10 mouse cellular contexts compared by ENCODE assay signal in genomic region chr6:73428618-73429336, GRCm38 (mm10). TPM values are rescaled to one million over a fixed set of nuclear protein-coding genes. Genes with fewer than 3 reads are reported as not detected.
A peak's percentile ranks its signal among the peaks of the same experiment; 100 is the strongest.
DNase-seq lines count a peak whose midpoint lies in the region; ATAC-seq lines count a peak whose summit lies in the region.
"Had no signal": no experiment of that assay in that cellular context is flagged by ENCODE, and none has a peak within 500 bp of the region (broad histone marks: within the 10 kb centered on the region; RNA-seq: fewer than 3 reads in every experiment).

No protein-coding gene starts in this region.

- peak; percentile 2 for DNase-seq in adrenal gland, postnatal 10 days
- no peak for DNase-seq in adrenal gland, adult 18-20 months (ENCODE audit: low spot score in 2 of 2)
- peak; percentile 2 for DNase-seq in 3134 (ENCODE audit: extremely low read depth, insufficient read length, low spot score)
- DNase-seq in gastrocnemius, postnatal 36 days: no peak
- DNase-seq in left cerebral cortex, adult 8-10 months (ENCODE audit: low spot score in 2 of 2): no peak
- DNase-seq in left cerebral cortex, adult 9 months (ENCODE audit: low spot score in 2 of 2): no peak

- H3K9ac ChIP-seq in embryonic facial prominence, embryonic 13.5 days: no peak overlapping the region
- H3K9ac ChIP-seq in limb, embryonic 12.5 days (replicated peaks): no peak overlapping the region

- ATAC-seq in embryonic facial prominence, embryonic 13.5 days (ENCODE audit: insufficient number of reproducible peaks, insufficient read depth, low FRiP score, low TSS enrichment, low read depth): no peak; the same call in 1 of the 2 replicates
- 0 out of 2 replicates have a peak, but pooled peaks have one; percentile 58 for ATAC-seq in limb, embryonic 12.5 days (ENCODE audit: insufficient number of reproducible peaks, insufficient read depth, low FRiP score, low TSS enrichment, low read depth)

- peaks cover 13% of the 10 kb centered on the region for H3K4me1 ChIP-seq in embryonic facial prominence, embryonic 13.5 days
- peaks cover 23% of the 10 kb centered on the region for H3K4me1 ChIP-seq in limb, embryonic 12.5 days (replicated peaks)

- intact Hi-C loops in gastrocnemius, postnatal 36 days (cut with DNase I): no loop called here

- WGBS in embryonic facial prominence, embryonic 13.5 days: 23% methylated on average over 14 of the region's 14 CpGs
- WGBS in limb, embryonic 12.5 days: 21% methylated on average over 14 of the region's 14 CpGs

- no peaks in the 10 kb centered on the region for H3K27me3 ChIP-seq in embryonic facial prominence, embryonic 13.5 days
- H3K27me3 ChIP-seq in limb, embryonic 12.5 days: no peaks in the 10 kb centered on the region

- H3K4me3 ChIP-seq in embryonic facial prominence, embryonic 13.5 days: no peak overlapping the region
- 0 out of 2 replicates have a peak overlapping the region, but pooled peaks have one; percentile 18 for H3K4me3 ChIP-seq in limb, embryonic 12.5 days (replicated peaks)

- 0 out of 2 replicates have a peak overlapping the region, but pooled peaks have one; percentile 60 for H3K27ac ChIP-seq in embryonic facial prominence, embryonic 13.5 days
- peak overlapping the region; percentile 59; the same call in 1 of the 2 replicates for H3K27ac ChIP-seq in limb, embryonic 12.5 days

- H3K4me2 ChIP-seq in embryonic facial prominence, embryonic 13.5 days: peak overlapping the region; percentile 43
- H3K4me2 ChIP-seq in limb, embryonic 12.5 days: peak overlapping the region; percentile 48

- H3K36me3 ChIP-seq in embryonic facial prominence, embryonic 13.5 days: no peaks in the 10 kb centered on the region
- no peaks in the 10 kb centered on the region for H3K36me3 ChIP-seq in limb, embryonic 12.5 days

- no peaks in the 10 kb centered on the region for H3K9me3 ChIP-seq in embryonic facial prominence, embryonic 13.5 days
- H3K9me3 ChIP-seq in limb, embryonic 12.5 days: no peaks in the 10 kb centered on the region

RNA-seq across cellular contexts. Expression of gene 4931417E11Rik, which starts 40.7 kb away (rescaled TPM):
- total RNA-seq in adrenal gland, postnatal 10 days (2021): not detected
- total RNA-seq in adrenal gland, adult 18-20 months (2021): not detected
- polyA plus RNA-seq in embryonic facial prominence, embryonic 13.5 days (2015; fragmentation: Nextera tagmentation; extraction: Ambion mirVana): not detected in 2 replicates
- polyA plus RNA-seq in limb, embryonic 12.5 days (2016; fragmentation: Nextera tagmentation; extraction: Ambion mirVana): not detected in 2 replicates
- not detected for total RNA-seq in gastrocnemius, postnatal 36 days (2021)
- not detected for total RNA-seq in left cerebral cortex, adult 8-10 months (2022)
- total RNA-seq: hematopoietic stem cell, adult 5-6 weeks; left cerebral cortex, postnatal 14 days had no signal

Comparison
In these comparisons a context has a peak if more than half of its experiments do, and no peak if none do; other contexts are left out.
1. DNase-seq: peak in adrenal gland, postnatal 10 days (single experiment) and 3134 (single experiment); none in adrenal gland, adult 18-20 months (0 of 2), gastrocnemius, postnatal 36 days (0 of 2), left cerebral cortex, adult 8-10 months (0 of 2) and left cerebral cortex, adult 9 months (0 of 2).